Comparison of ENCODE assay signal across 22 mouse cellular contexts in genomic region chr1:105923001-105923400, GRCm38 (mm10).
"Had no signal": no experiment of that assay in that cellular context is flagged by ENCODE, and none has a peak within 500 bp of the region (broad histone marks: within the 10 kb centered on the region; RNA-seq: fewer than 3 reads in every experiment).

No protein-coding gene starts in this region.

- DNase-seq: kidney, postnatal 14 days; kidney, postnatal 4 days; left cerebral cortex, postnatal 4 days; liver, postnatal 0 days; lung, embryonic 14.5 days; lung, postnatal 36 days; right cerebral cortex, adult 18-20 months; right cerebral cortex, postnatal 14 days; right cerebral cortex, postnatal 4 days; thymus, adult 2 months; thymus, postnatal 14 days; thymus, postnatal 4 days had no signal

- H3K27ac ChIP-seq: limb, embryonic 12.5 days; limb, embryonic 15.5 days; liver, embryonic 14.5 days; midbrain, embryonic 12.5 days; midbrain, embryonic 15.5 days; neural tube, embryonic 12.5 days; neural tube, embryonic 15.5 days; stomach, postnatal 0 days had no signal

- H3K27me3 ChIP-seq: limb, embryonic 12.5 days; limb, embryonic 15.5 days; midbrain, embryonic 12.5 days; midbrain, embryonic 15.5 days; neural tube, embryonic 12.5 days; neural tube, embryonic 15.5 days had no signal

- ATAC-seq: liver, postnatal 0 days; lung, postnatal 0 days; midbrain, embryonic 15.5 days had no signal

- H3K4me1 ChIP-seq: limb, embryonic 12.5 days; limb, embryonic 15.5 days; midbrain, embryonic 12.5 days; midbrain, embryonic 15.5 days; neural tube, embryonic 12.5 days; neural tube, embryonic 15.5 days had no signal

- H3K9ac ChIP-seq: limb, embryonic 12.5 days; limb, embryonic 15.5 days; liver, embryonic 14.5 days; liver, postnatal 0 days; lung, embryonic 14.5 days; midbrain, embryonic 12.5 days; midbrain, embryonic 15.5 days; neural tube, embryonic 12.5 days; neural tube, embryonic 15.5 days had no signal

- H3K4me2 ChIP-seq: limb, embryonic 12.5 days; limb, embryonic 15.5 days; liver, embryonic 11.5 days; lung, embryonic 14.5 days; midbrain, embryonic 12.5 days; midbrain, embryonic 15.5 days; neural tube, embryonic 12.5 days; neural tube, embryonic 15.5 days had no signal

- H3K36me3 ChIP-seq: limb, embryonic 12.5 days; limb, embryonic 15.5 days; midbrain, embryonic 12.5 days; midbrain, embryonic 15.5 days; neural tube, embryonic 12.5 days; neural tube, embryonic 15.5 days had no signal

- H3K4me3 ChIP-seq: limb, embryonic 12.5 days; limb, embryonic 15.5 days; midbrain, embryonic 12.5 days; midbrain, embryonic 15.5 days; neural tube, embryonic 12.5 days; neural tube, embryonic 15.5 days had no signal

- H3K9me3 ChIP-seq: limb, embryonic 12.5 days; limb, embryonic 15.5 days; midbrain, embryonic 12.5 days; midbrain, embryonic 15.5 days; neural tube, embryonic 12.5 days; neural tube, embryonic 15.5 days had no signal
